Mouse (Mus musculus) bone marrow, adult 2 months (tissue): ENCODE data around the gene Acot13. TPM values are rescaled to one million over a fixed set of nuclear protein-coding genes. Genes with fewer than 3 reads are reported as not detected.
"Not testable (repeated sequence)": the region's sequence is repeated elsewhere in the genome, so short reads cannot be mapped to it uniquely, and the experiment has no call there.

Experiments
- H3K27ac ChIP-seq: fragments of 200-500 bp; 2 replicates; pipeline ENCODE4 v1.5.1; 2012; ENCODE audit warnings: low read depth, mild to moderate bottlenecking, control low read depth, inconsistent platforms, low read length; ENCODE audit not compliant: control insufficient read depth, poor library complexity, insufficient read depth
- H3K4me1 ChIP-seq: fragments of 200-500 bp; 2 replicates; pipeline ENCODE4 v1.6.1; 2011; ENCODE audit warnings: low read length; ENCODE audit not compliant: control insufficient read depth, insufficient read depth
- H3K4me3 ChIP-seq: fragments of 200-500 bp; replicated peaks from 2 replicates; pipeline ENCODE3; 2011; ENCODE audit warnings: mild to moderate bottlenecking, low read depth, low read length, control low read depth; ENCODE audit not compliant: control insufficient read depth
- CTCF ChIP-seq: fragments of 200-500 bp; IDR thresholded peaks from 2 replicates; pipeline ENCODE4 v1.5.1; 2011; ENCODE audit warnings: low read length, control low read depth; ENCODE audit not compliant: control insufficient read depth, insufficient read depth
- POLR2A ChIP-seq: fragments of 200-500 bp; IDR thresholded peaks from 2 replicates; pipeline ENCODE4 v1.6.1; 2011; ENCODE audit warnings: low read depth, mild to moderate bottlenecking, control low read depth, low read length, borderline replicate concordance; ENCODE audit not compliant: control insufficient read depth
- WGBS: fragments of 180-500 bp; shearing (Covaris S2); methylation state at CpG from one replicate; pipeline ENCODE4 v1.1.7; 2018; 5-methylcytosine and 5-hydroxymethylcytosine counted together
- polyA plus RNA-seq: library from polyadenylated mRNA; stranded (reverse); fragments of >200 nt; gene quantifications from 2 replicates; pipeline ENCODE4 v1.2.4, GENCODE M21; 2011; ENCODE audit warnings: low replicate concordance; ENCODE audit not compliant: missing spikeins, insufficient read depth, insufficient read length

The Acot13 gene
- polyA plus RNA-seq, 1 experiment = 37.3 TPM

GRCm38 (mm10) chr13:24841702-24842101 is 10.4 kb upstream of the Acot13 start:
- Histone ChIP-seq H3K4me3 (no peak overlapping the region), H3K4me1 (no peaks in the 10 kb centered on the region), H3K27ac (no peak overlapping the region)
- 92% methylated on average over 3 of the region's 3 CpGs for WGBS
- TF ChIP-seq POLR2A (no peak), CTCF (no peak)

GRCm38 (mm10) chr13:24839831-24840230 is 8.5 kb upstream of the Acot13 start:
- no peak overlapping the region for H3K27ac ChIP-seq
- no peak overlapping the region for H3K4me3 ChIP-seq
- WGBS = 37% methylated on average over 3 of the region's 3 CpGs
- TF ChIP-seq CTCF = no peak
- TF ChIP-seq POLR2A = no peak
- H3K4me1 ChIP-seq = no peaks in the 10 kb centered on the region

GRCm38 (mm10) chr13:24837765-24838164 is 6.4 kb upstream of the Acot13 start:
- not testable (repeated sequence) for H3K4me3 ChIP-seq, H3K27ac ChIP-seq

GRCm38 (mm10) chr13:24832811-24833155 is 1.4 kb upstream of the Acot13 start:
- TF ChIP-seq POLR2A (no peak), CTCF (no peak)
- Histone ChIP-seq H3K4me3 (peak overlapping the region; percentile 39), H3K27ac (no peak overlapping the region), H3K4me1 (no peaks in the 10 kb centered on the region)
- 40% methylated on average over 2 of the region's 2 CpGs for WGBS

More at GRCm38 (mm10) chr13:24837765-24838164, 6.4 kb upstream of the Acot13 start:
- not testable (repeated sequence) for H3K4me1 ChIP-seq
- WGBS = 80% methylated on average over 8 of the region's 8 CpGs

GRCm38 (mm10) chr13:24832131-24832810 is 931 bp upstream of the Acot13 start:
- TF ChIP-seq CTCF = no peak
- no peak for TF ChIP-seq POLR2A
- Histone ChIP-seq H3K4me1 (no peaks in the 10 kb centered on the region), H3K27ac (peak overlapping the region; percentile 96), H3K4me3 (peak overlapping the region; percentile 80)
- WGBS = 5% methylated on average over 21 of the region's 21 CpGs

GRCm38 (mm10) chr13:24830756-24831352 is 486 bp downstream of the Acot13 start:
- no peak for TF ChIP-seq CTCF
- no peak for TF ChIP-seq POLR2A
- WGBS = 1% methylated on average over 20 of the region's 20 CpGs
- H3K4me1 ChIP-seq = no peaks in the 10 kb centered on the region
- peak overlapping the region; percentile 94 for H3K27ac ChIP-seq
- peak overlapping the region; percentile 98 for H3K4me3 ChIP-seq

GRCm38 (mm10) chr13:24826116-24826515 is 5.2 kb downstream of the Acot13 start:
- H3K4me1 ChIP-seq = no peaks in the 10 kb centered on the region
- no peak overlapping the region for H3K27ac ChIP-seq
- no peak overlapping the region for H3K4me3 ChIP-seq
- no peak for TF ChIP-seq POLR2A
- TF ChIP-seq CTCF = no peak
- 87% methylated on average over 7 of the region's 7 CpGs for WGBS

- 88% methylated on average over 4 of the region's 4 CpGs for WGBS
- no peak overlapping the region for H3K4me3 ChIP-seq
- TF ChIP-seq POLR2A (no peak), CTCF (no peak)
- H3K4me1 ChIP-seq = no peaks in the 10 kb centered on the region
- no peak overlapping the region for H3K27ac ChIP-seq
These were observed 5.8 kb downstream of the Acot13 start for GRCm38 (mm10) chr13:24825587-24825986.

- Histone ChIP-seq H3K27ac (no peak overlapping the region), H3K4me3 (no peak overlapping the region), H3K4me1 (no peaks in the 10 kb centered on the region)
- TF ChIP-seq CTCF = no peak
- TF ChIP-seq POLR2A = no peak
- 93% methylated on average over 4 of the region's 4 CpGs for WGBS
These were observed 6.7 kb downstream of the Acot13 start for GRCm38 (mm10) chr13:24824647-24825046.
